Mouse (Mus musculus): ENCODE measurements around the gene Helz.
"Not testable (repeated sequence)": the region's sequence is repeated elsewhere in the genome, so short reads cannot be mapped to it uniquely, and the experiment has no call there.

Helz gene

DNA sequence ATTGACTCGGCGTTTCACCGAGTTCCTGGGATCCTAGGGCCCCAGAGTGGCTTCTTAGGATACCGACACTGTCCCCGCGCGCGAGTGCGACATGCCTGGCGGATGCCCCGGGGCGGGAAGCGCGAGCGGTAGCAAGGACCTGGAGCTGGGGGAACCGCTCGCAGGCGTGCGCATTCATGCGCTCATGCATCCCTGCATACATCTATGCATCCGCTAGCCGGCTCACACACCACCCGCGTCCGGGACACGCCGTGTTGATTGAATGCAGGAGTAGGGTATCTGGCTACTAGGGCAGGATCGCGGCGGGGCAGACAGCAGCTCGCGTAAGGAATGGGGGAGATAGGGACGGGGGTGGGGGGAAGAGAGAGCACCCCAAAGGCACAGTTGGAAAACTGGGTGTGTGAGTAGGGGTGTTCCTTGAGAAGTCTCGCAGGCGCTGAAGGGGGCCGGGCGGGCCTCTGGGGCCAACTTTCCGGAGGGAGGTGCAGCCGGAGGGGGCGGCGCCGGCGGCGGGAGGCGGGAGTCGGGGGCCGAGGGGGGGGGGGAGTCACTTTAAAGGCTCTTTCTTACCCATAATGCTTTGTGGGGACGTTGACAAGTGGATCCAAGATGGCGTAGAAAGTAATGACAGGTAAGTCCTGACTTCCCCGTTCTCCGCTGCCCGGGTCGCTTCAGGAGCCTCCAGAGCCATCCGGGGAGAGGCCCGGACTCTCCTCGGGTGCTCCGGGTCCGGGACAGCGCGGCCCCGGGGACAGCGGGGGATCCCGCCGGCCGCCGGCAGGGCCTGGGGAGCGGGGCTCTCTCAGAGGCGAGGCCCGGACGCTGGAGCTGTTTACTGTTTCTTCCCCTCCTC, at the start of gene Helz:
TSS of gene Helz (plus strand) at position 580 of the 853 bp plus-strand sequence.
- peak; percentile 87 for DNase-seq (ENCODE audit: extremely low read depth, insufficient read length, low spot score)

DNA sequence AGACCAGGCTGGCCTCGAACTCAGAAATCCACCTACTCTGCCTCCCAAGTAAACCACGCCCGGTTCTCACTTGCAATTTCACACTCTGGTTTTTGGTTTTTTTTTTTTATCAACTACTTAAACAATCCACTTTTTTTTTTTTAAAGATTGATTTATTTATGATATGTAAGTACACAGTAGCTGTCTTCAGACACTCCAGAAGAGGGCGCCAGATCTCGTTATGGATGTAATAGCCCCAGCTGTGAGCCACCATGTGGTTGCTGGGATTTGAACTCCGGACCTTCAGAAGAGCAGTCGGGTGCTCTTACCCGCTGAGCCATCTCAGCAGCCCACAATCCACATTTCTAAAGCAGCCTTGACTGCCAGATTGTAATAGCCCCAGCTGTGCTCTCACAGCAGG, 44.9 kb upstream of the Helz start:
- DNase-seq (ENCODE audit: extremely low read depth, insufficient read length, low spot score), result no peak

DNA sequence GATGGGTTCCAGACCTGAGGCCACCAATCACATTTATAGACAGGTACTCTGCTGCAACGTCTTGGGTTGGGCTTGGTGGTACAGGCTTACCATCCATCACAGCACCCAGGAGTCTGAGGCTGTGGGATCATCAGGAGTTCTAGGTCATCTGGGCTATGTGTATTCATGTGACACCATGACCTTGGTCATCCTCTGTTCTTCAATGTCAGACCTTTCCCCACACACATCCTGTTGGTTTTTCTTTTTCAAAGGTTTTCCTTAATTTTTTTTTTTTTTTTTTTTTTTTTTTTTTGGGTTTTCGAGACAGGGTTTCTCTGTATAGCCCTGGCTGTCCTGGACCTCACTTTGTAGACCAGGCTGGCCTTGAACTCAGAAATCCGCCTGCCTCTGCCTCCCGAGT, 43.4 kb upstream of the Helz start:
- DNase-seq (ENCODE audit: extremely low read depth, insufficient read length, low spot score), result not testable (repeated sequence)

DNA sequence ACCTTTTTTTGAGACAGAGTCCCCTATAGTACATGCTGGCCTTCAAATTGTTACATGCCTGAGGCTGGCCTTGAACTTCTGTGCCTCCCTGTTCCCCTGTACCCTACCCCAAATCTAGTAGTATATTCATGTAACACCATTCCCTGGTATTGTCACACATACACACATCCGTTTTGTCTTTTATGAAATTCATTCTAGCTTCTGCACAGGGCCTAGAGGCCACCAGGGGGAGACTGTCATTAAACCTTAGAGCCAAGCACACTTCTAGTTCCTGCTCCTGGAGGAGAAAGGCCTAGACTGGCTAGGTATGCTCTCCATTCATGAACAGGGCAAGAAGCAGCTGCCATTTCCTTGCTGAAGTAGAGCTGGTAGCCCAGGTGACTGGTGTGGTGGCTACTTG, 41.5 kb upstream of the Helz start:
- no peak for DNase-seq (ENCODE audit: extremely low read depth, insufficient read length, low spot score)

DNA sequence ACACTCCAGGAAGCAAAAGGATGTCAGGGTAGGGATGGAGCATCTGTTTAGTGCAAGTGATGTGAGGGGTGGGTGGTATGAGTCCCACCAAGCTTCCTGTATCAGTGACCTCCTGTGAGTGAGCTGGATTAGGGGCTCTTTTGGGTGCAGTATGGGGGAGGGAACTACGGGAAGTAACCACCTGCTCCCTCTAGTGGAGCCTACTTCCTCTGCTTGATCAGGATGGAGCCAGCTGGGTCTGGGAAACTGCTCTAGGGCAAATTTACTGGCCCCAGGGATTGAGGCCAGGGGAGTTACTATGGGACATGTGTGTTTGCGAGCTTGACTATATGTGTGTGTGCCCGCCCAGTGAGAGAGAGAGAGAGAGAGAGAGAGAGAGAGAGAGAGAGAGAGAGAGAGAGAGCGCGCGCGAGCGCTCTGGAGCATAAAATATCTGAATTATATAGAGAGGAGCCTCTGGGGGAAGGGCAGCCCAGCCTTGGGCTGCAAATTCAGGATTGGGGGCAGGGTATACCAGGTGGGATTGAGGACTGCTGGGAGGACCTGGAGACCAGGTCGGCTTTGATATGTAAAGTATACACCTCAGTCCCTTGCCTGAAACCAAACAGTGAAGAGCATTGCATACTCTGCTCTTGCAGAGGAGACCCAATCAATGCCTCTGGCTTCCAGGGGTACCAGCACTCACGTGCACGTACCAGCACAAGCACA, 37.9 kb upstream of the Helz start:
- DNase-seq (ENCODE audit: extremely low read depth, insufficient read length, low spot score), result no peak

DNA sequence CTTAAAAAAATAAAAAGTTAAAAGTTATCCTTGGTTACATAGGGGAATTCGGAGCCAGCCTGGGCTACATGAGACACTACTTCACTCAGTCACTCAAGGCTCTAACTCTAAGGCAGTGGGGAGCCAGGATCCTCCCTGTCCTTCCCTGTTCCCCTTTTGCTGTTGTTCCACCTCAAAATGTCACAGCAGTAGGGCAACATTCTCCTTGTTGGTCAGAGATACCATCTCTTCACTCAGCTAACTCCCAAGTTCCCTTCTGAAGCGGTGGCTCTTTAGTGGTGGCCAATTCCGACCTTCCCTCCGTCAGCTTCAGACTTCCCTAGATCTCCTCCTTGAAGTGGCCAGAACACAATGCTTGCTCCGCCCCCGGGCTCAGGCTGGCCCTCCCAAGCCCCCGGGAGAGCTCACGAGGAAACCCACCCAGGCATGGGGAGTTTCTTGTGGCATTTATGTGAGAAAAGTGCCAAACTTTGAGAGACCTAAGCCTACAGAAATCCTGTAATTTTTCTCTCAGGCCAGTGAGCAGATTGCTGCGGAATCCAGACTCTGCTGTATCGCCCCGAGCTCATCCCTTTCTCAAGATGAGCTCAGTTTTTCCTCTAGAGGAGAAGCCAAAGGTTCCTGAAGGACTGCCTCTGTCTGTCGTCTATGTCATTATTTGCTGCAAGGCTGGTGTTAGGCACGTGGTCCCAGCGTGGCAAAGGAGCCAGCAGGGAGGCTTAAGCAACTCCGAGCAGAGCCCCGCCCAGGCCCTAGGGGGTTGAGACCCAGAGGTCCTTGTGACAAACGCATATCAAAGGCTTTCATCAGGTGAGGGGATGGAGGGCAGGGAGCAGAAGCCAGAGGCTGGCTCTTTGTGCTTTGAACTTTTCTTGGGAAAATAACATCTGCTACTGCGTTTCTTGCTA, 37.1 kb upstream of the Helz start:
- peak; percentile 23 for DNase-seq (ENCODE audit: extremely low read depth, insufficient read length, low spot score)

DNA sequence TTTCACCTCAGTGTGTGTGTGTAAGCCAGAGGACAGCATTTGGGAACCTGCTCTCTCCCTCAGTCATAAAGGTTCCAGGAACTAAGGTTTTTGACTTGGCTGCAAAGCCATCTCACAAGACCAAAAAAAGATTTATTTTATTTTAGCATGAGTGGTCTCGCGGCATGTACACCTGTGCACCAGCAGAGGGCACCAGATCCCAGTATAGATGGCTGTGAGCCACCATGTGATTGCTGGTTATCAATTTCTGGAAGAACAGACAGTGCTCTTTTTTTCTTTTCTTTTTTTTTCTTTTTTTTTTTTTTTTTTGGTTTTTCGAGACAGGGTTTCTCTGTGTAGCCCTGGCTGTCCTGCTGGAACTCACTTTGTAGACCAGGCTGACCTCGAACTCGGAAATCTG, 35.8 kb upstream of the Helz start:
- not testable (repeated sequence) for DNase-seq (ENCODE audit: extremely low read depth, insufficient read length, low spot score)

DNA sequence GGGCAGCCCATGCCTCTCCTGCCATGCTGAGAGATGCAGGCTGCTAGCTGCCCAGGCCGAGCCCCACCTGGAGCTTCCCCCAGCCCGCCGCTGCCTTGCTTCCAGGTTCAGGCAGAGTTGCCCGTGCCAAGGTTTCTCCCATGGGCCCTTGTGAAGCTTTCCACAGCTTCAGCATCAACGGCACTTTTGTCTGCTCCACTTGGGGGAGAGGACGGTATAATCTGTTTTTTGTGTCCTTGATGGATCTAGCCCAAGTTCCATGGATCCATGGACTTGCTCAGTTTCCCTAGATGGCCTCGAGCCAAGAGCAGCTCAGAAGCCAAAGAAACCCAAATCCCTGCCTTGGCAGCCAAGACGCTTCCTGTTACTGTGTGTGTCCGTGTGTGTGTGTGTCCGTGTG, 34.7 kb upstream of the Helz start:
- peak; percentile 25 for DNase-seq (ENCODE audit: extremely low read depth, insufficient read length, low spot score)

DNA sequence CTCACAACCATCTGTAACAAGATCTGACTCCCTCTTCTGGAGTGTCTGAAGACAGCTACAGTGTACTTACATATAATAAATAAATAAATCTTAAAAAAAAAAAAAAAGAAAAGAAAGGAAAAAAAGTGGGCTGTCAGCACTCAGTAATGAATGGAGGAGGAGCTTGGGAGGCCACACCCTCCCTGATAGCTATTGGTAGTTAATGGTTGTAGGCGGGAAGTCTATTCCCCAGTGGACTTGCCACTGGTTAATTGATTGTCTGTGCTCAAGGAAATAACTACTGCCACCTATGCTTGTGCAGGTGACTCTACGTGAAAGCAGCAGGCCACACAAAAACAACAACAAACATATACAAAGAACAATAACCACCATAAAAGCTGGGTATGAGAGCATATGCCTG, 31.3 kb upstream of the Helz start:
- no peak for DNase-seq (ENCODE audit: extremely low read depth, insufficient read length, low spot score)

DNA sequence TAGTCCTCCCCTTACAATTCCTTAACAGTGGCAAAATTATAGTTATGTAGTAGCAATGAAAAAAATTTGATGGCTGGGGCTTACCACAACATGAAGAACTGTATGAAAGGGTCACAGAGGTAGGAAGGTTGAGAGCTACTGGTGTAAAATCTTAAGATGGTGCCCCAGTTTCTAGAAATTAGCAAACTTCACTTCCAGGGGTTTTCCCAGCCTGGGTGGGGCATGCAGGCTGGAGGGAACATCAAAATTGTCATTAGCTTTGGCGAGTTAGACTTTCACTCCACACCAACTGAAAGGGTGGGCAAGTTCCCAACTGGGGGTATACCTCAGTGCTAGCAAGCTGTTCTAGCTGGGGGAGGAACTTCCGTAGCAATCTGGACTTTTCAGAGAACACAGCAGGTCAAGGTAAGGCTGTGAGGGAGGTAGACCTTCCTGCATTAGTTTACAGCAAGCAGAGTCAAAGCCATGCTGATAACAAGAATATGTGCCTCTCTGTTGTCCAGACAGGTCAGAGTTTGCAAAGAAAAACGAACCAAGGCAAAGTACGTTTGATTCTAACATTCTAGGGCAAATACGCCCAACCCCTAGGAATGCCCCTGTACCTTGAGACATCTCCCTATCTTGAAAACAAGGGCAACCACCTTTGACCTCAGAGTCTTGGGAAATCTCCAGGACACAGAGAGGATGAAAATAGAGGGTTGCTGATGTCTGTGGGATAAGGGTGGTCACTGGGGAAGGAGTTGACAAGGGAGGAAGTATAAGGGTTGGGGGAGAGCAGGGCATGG, 28.9 kb upstream of the Helz start:
- no peak for DNase-seq (ENCODE audit: extremely low read depth, insufficient read length, low spot score)

DNA sequence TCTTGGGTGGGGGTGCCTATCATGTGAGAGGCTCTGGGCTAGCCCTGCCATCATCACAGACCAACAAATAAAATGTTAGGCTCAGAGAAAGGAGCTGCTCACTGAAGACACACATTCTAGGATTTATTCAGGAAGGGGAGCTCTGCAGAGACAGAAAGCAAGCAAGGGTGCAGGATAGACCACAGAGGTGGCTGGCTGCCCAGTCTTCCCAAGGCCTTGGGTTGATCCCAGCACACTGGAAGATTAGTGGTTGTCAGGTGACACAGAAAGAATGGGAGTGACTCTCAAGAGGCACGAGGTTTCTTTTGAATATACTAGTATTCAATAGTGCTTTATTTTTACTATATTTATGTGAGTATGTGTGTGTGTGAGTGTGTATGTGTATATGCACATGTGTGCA, 26.6 kb upstream of the Helz start:
- no peak for DNase-seq (ENCODE audit: extremely low read depth, insufficient read length, low spot score)

DNA sequence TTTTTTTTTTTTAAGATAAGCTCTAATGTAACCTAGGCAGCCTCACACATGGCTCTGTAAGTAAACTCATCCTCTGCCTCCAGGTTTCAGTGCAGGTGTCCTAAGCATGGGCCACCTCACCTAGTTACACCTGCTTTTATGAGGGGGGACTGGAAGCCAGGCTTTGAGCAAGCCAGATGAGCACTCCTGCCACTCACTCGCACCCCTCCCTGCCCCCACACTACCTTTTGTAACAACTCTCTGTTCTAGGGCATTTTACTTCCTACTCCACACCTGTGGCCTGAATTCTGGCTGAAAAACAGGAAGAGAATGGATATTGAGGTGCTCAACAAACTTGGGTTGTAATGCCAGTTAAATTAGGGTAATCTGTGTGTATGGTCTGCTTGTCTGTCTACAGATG, 22.8 kb upstream of the Helz start:
- no peak for DNase-seq (ENCODE audit: extremely low read depth, insufficient read length, low spot score)

DNA sequence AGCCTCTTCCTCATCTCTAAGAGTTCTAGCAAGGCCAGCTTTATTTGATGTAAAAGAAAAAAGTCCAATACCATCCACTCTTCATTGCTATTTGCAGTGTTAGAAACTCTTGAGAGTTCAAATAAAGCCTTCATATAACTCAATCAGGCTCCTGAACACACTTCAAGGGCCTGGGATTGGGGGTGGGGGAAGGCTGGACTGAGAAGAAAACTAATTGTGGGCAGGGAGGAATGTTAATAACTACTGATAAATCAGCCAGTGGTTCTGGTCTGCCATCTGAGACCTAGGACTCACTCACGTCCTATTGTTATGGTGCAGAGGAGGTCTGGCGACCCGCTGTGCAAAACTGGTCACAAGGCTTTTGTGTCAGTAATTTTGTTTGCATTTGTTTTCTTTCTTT, 20.1 kb upstream of the Helz start:
- DNase-seq (ENCODE audit: extremely low read depth, insufficient read length, low spot score), result no peak

DNA sequence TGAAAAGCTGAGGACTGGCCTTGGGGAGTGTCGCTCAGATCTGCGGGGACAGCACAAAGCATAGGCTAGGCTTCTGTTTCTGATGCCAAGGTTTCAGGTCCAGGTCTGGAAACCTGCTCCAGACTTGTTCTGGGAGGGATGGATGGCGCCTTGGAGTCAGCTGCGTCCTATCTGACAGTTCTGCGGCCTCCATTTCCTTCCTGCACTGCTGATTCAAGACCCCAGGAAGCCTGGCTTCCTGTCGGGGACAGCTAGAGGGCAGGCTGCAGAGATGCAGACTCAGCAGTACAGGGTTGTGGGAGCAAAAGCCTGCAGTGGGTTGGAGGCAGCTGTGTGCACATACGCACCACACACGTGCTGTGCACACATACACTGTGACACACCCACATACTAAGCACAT, 18.4 kb upstream of the Helz start:
- no peak for DNase-seq (ENCODE audit: extremely low read depth, insufficient read length, low spot score)

DNA sequence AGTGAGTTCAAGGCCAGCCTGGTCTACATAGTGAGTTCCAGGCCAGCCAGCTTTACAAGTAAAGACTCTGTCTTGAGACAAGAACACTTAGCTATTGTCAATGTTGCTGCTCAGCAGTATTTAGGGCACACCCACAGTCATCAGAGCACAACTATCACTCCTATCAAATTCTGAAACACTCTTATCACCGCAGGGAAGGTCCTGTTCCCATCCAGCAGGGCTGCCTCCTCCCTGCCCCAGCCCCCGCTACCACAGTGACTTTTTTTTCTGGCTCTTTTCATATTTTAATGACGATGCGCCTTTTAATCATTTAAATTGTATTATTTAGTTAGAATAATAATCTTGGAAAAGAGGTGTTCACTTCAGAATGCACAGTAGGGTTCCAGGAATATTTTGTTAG, 16.3 kb upstream of the Helz start:
- DNase-seq (ENCODE audit: extremely low read depth, insufficient read length, low spot score), result no peak

DNA sequence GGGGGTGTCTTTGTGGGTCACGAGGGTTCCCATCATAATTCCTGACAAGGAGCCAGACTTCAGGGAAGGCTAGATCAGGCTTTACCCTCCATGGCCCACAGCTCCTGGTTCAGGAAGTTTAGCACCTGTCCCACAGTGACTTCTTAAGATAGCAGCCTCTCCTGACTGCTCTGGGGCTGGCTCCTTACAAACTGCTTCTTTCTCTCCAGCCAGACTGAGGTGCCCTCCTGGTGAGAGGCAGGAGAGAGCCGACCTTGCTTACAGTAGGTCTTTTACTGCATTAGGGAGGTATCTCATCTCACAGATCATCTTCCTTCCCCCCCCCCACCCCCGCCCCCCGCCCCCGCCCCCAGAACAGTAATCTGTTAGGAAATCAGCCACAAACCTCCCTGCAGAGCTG, 15.5 kb upstream of the Helz start:
- DNase-seq (ENCODE audit: extremely low read depth, insufficient read length, low spot score), result no peak

DNA sequence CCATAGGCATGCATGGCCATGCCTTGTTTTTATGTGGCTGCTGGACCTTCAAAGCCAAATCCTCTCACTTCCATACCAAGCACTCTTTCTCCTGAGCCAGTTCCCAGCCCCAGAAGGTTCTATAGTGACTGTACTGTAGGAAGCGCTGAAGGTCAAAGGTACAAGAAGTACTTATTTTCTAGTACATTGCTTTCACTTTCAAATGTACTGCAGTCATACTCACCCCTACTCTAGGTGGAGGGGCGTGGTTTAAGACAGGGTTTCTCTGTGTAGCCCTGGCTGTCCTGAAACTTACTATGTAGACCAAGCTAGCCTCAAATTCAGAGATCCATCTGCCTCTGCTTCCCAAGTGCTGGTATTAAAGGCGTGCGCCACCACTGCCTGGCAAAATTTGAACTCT, 8.7 kb upstream of the Helz start:
- no peak for DNase-seq (ENCODE audit: extremely low read depth, insufficient read length, low spot score)

DNA sequence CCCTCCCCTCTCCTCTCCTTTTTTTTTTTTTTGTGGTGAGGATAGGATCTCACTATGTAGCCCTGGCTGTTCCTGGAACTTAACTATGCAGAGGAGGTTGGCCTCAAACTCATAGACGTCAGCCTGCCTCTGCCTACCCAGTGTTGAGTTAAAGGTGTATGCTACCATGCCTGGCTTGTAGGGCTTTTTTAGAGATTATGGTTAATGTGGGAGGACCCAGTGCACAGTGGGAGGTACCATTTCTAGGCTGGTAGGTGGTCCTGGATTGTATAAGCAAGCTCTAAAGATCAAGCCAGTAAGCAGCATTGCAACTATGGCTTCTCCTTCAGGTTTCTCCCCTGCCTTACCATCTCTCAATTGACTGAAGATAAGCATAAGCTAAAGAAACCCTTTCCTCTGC, 7.4 kb upstream of the Helz start:
- DNase-seq (ENCODE audit: extremely low read depth, insufficient read length, low spot score), result no peak

DNA sequence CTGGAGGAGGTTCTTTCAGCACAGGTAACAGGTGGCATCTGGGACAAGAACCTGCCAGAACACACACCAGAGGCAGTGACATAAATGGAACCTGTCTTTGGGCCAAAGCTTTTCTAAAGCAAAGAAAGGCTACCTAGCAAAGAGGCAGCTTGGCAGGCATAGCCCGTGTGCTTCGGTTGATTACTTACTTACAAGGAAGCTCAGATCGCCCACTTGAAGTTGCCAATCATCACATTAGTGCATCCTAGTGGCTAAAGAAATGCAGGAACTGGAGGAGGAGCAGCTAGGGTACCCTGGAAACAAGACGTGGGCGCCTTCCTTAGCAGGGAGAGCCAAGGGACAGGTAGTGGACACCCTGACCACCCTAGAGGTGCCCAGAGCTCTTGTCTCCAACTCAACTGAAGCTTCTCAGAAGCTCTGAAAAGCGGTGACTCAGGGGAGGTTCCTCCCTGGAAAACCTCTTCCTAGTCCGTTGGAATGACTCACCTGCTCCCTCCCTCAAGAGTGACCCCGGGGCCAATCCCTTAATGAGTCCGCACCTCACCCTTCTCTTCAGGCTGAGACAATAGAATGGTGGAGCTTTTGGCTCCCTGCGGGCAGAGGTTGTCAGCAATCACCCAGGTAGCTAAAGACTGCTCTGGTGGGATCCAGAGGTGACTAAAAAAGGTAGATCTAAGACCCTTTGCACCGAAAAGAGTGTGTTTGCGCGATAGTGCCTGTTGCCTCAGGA, 1.8 kb upstream of the Helz start:
- DNase-seq (ENCODE audit: extremely low read depth, insufficient read length, low spot score), result peak; percentile 16

Measured in 3134 (cell line).